Mouse (Mus musculus): ENCODE measurements around the gene Cntrl. TPM values are rescaled to one million over a fixed set of nuclear protein-coding genes. Genes with fewer than 3 reads are reported as not detected.
A peak's percentile ranks its signal among the peaks of the same experiment; 100 is the strongest.

Gene Cntrl
- total RNA-seq, 2 experiments from 2014 or later = 7.7 to 11.4 TPM

DNA sequence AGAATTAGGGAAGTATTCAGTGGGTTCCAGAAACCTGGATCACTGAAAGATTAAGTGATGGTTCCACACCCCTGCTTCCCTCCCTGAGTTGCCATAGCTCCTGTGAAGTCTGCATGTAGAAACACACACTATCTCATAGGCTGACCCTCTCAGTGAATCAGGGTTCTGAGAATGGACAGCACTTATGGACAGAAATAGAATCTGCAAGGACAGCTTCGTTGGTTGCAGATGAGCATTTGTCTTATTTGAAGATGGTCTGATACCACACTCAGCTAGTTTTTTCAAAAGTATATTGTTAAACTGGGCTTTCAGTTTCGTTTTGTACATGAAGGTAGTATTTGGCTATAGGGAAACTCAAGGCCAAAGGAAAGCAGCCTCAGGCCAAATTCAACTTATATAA, 1.2 kb downstream of the Cntrl start:
- DNase-seq (ENCODE audit: low spot score in 2 of 2) = no peak

DNA sequence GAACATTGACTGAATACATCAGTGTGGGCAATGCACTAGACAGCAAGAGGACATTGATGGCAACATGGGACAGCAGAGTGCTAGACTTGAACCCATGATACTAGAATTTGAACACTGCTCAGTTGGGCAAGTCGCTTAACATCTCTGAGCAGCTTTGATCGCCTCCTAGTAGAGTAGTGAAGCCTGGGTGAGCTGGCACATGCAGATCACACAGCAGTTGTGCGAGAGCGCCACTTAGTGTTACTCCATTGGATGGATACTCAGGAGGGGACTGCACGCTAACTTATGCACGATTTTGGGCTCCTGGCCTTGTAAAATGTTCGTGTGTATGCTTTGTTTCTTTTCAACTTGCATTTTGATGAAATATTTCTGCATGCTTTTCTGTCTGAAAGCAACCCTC, 15.4 kb downstream of the Cntrl start:
- no peak for DNase-seq (ENCODE audit: low spot score in 2 of 2)

DNA sequence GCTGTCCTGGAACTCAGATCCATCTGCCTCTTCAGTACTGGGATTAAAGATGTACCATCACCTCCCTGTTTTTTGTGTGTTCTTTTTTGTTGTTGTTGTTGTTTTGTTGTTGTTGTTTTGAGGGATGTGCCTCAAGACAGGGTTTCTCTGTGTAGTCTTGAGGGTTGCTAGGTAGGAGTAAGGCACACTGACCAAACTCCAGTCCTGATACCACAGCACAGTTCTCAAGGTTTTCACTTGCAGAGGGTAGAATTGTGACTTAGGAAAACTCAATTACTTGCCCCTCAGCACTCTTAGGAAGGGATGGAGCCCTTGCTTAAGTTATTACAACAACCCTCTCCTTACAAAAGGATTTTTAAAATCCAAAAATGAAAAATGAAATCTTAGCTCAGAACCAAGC, 22.2 kb downstream of the Cntrl start:
- no peak for DNase-seq (ENCODE audit: low spot score in 2 of 2)

DNA sequence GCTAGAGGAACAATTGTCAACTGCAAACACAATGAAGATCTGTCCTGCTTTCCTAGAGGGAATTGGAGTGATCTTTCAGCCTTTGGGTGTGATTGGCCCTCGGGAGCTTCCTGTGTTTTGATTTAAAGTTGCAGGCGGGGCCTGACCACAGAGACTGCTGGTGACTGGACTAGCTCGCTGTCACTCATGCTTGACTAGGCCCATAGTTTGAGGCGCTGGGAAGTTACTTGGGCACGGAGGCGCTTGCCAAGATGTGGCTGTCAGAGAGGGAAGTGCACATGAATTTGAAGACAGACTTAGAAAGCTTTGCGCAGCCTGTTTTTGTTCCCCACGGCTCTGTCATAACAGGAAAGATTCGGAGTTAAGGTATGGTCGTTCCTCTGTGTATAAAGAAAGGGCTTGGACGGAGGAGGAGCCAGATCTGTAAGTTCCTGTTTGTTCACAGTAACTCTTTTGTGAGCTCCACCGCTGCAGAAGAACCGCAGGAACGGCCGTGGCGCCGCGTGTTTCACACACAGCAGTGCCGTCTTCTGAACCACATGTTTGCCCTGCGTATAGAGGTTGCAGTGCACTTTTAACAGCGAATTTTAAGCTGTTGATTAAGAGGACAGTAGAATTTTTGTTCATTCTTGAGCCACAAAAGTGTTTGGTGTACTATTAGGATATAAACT, 22.8 kb downstream of the Cntrl start:
- DNase-seq (ENCODE audit: low spot score in 2 of 2) = peak; percentile 89 to 93

DNA sequence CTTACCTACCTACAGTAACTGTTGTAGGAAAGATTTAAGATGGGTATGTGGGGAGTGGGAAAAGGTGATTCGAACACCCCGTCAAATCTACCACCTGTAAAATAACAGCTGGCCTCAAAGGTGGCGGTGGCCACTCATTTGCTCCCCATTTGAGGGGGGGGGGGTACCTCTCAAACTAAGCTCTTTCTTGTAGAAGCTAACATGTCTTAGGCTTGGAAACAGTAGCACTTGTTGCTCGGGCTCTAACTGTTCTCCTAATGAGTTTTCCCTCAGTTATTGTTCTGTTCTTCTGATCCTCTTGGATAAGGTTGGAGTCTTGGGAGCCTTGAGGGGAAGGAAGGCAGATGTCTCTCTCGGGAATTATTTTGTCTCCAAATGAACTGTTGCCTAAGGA, 23.4 kb downstream of the Cntrl start:
- no peak for DNase-seq (ENCODE audit: low spot score in 2 of 2)

DNA sequence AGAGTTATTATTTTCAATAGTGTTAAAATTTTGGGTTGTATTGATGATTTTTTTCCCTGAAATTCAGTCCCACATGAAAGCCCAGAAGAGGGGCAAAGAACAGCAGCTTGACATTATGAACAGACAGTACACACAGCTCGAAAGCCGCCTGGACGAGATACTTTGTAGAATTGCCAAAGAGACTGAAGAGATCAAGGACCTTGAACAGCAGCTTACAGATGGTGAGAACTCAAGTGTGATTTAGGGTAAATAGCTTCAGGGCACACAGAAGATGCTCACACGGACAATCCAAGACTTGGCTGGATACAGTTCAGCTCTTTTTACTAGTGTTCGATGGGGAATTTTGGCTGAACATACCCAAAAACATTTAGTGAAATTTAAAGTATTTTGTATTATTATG, 24.6 kb downstream of the Cntrl start:
- DNase-seq (ENCODE audit: low spot score in 2 of 2) = no peak

DNA sequence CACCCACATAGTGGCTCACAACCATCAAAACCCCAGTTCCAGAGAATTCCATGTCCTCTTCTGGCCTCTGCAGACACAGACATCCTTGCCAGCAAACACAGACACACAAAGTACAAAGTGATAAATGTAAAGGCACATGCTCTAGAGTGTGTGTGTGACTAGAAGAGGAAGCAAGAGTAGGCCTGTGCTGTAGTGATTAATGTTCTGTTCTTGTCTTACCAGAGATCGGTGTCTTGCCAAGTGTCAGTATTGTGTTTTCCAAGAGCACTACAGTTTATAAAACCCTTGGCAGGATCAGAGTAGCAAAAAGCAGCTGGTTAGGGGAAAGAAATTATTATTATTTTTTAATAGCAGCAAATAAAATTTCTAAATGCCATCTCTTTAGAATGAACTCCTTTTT, 29.3 kb downstream of the Cntrl start:
- DNase-seq (ENCODE audit: low spot score in 2 of 2) = no peak

DNA sequence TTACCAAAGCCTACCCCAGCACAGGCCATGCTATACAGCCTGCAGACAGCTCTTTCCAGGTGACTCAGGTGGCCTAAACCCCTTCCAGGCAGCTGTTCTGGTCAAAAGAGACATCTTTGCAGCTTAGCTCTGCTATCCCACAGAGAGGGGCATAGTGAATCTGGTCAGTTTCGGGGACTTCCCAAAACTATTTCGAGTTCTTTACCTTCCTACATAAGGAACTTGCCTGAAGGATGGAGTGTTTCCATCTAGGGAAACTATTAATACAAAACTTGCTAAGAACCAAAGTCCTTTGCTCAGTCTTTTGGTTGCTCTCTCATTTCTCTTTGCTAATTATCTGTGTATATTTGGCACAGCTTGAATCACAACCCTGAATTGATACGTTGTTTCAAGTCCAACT, 32.4 kb downstream of the Cntrl start:
- DNase-seq (ENCODE audit: low spot score in 2 of 2) = no peak

DNA sequence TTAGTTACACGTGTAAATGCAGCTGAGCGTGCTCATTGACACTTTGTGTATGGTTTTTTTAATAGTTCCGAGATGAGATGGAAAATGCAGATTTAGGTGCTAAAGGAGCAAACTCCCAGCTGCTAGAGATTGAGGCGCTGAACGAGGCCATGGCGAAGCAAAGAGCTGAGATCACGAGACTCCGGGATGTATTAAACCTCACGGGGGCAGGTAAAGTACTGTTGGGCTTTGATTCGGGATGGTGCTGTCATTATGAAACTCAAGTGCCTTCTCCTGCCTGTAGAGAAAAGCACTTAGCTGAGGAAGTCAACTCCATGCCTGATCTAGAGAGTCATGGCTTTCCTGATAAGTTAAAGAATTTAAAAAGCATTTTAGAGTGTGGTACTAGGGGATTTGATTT, 39.5 kb downstream of the Cntrl start:
- DNase-seq (ENCODE audit: low spot score in 2 of 2) = no peak

DNA sequence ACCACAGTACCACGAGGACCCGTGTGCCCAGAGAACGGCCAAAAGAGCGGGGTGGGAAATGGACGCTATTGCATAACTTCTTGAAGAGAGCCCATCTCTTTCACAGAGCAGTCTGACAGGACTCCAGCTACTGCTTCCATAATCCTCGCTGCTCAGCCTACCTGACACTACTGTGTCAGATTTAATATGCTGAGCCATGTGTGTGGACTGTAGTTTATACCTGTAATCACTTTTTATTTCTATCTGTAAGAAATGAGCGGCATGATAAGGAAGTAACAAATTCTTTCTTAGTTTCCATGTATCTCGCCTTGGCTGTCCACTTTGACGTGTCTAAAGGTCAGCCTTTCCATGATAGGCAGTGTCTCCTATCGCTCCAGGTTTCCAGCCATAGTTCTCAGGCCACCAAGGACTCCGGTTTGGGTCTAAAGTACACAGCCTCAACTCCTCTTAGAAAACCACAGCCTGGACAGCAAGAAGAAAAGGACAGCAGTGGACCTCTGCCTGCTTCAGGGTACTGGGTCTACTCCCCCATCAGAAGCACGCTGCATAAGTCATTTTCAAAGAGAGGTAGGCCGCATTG, 42.1 kb downstream of the Cntrl start:
- DNase-seq (ENCODE audit: low spot score in 2 of 2) = no peak

DNA sequence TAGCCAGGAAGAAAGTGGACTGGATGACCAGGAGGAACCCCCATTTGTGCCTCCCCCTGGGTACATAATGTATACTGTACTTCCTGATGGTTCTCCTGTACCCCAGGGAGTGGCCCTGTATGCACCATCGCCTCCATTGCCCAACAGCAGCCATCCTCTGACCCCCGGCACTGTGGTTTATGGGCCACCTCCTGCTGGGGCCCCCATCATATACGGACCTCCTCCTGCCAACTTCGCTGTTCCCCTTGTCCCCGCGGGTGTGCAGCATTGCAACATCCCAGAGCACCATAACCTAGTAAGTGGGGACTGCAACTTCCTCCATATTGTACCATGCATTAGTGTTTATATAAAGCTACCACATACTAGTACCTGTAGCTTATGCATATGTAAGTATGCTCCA, 43.9 kb downstream of the Cntrl start:
- no peak for DNase-seq (ENCODE audit: low spot score in 2 of 2)

DNA sequence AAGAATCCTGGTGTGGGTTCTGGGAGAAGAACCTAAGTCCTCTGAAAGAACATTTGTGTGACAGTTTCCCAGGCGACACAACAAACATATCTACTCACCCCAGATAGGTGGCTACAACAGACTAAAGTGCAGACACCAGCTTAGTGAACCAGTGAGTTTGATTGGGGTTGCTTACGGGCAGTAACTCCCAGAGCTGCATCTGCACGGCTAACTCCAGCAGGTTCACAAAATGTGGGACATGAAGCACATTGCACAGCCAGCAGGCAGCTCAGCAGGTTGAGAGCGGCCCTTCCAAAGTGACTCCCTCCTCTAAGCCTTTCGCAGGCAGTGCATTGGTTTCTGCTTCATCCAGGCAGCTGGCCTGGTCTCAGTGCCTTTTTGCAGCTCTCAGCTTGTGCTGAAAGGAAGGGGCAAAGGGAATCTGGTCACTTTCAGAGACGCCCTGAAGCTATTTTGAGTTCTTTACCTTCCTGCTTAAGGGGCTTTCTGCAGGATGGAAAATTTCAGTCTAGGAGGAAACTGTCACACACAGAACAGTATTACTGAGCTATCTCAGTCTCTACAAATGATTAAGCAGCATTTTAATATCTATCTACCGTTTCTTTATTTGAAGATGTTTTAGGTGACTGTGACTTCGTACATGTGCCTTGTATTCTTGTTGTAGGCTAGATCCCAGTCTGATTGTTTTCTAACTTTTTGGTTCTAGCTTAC, 44.7 kb downstream of the Cntrl start:
- DNase-seq (ENCODE audit: low spot score in 2 of 2) = no peak

DNA sequence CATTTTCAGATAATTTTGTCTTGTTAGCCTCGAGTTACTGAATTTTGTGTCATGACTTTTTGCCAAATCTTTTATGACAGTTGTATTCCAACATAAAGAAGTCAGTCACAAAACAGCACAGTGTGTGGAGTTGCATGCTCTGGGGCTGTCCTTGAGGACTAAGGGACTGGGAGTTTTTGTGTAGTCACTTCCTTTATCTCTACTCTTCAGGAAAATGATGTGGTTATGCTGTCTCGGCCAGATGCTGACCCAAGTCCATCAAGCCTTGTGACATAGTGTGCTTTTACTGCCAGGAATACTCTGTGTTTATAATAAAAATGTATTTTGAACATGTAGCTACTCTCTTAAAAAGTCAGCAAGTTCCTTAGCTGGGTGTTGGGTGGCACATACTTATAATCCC, 47.7 kb downstream of the Cntrl start:
- no peak for DNase-seq (ENCODE audit: low spot score in 2 of 2)

DNA sequence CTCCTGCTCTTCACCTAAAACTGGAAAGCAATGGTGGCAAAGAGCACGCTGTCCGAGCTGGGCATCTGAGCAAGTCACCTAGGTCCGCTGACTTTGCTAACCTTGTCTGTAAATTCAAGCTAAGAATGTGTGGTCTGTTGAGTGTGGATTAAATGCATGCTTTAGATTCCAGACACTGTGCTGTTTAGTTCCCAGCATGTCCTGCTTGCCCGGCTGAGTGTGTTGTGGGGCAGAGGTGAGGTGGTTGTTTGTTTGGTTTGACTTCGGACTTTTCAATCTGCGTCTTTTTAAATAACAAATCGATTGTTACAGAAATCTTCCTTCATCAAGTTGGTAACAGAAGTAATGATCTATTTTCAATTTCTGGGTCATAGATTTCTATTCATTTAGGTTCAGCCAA, 48.5 kb downstream of the Cntrl start:
- no peak for DNase-seq (ENCODE audit: low spot score in 2 of 2)

DNA sequence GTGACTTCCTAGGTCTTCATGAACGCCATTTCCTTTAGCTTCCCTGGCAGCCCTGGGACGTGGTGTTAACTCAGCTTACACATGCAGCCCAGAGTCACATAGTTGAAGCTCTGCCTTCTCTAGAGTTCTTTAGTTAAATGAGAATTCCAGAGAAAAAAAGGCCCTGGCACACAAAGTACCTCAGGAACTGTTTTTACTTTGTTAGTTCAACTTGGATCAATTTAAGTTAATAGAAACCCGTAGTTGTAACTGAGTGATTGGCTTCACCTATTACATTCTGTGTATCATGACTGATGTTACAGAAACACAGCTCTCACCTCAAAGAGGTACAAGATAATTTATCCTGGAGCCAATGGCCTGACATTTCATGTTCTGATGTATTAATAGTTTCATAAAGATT, 49.1 kb downstream of the Cntrl start:
- DNase-seq (ENCODE audit: low spot score in 2 of 2) = no peak

DNA sequence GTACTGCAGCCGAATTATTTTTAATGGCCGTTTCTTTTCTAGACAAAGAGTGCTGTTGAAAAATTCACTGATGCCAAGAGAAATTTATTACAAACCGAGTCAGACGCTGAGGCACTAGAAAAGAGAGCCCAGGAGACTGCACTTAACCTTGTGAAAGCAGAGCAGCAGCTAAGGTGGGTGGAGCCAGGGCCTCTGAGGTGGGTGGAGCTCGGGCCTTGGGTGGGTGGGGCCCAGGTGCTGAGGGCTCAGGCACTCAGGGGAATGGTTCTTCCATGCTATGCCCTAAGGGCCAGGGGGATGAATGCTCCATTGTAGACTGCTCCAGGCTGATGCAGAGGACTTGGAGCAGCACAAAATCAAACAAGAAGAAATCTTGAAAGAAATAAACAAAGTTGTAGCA, 50.9 kb downstream of the Cntrl start:
- DNase-seq (ENCODE audit: low spot score in 2 of 2) = peak; percentile 30 to 38

DNA sequence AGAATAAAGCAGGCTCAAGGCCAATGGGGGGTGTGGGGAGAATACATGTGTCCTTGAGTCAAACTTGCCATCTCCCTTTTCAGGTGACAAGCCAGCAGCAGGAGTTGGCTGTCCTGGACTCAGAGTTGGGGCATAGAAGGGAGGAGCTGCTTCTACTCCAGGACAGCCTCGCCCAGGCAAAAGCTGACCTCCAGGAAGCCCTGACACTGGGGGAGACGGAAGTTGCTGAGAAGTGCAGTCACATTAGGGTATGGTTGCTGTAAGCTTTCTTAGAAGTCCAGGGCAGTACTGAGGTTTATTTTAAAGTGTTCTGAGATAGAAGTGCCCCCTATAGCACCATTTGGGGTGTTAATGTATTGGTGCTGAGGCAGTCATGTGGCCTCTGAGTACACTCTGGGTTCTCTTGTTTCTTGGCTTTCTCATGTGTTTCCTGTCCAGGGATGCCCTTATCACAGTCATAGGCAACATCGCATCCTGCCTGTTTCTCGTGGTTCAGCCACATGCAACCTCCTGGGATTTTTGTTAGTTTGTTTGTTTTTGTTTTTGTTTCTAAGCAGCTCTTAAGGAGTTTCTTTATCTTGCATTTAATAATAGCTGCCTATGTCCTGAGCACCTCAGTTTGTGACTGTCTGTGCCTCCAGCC, 52.7 kb downstream of the Cntrl start:
- DNase-seq (ENCODE audit: low spot score in 2 of 2) = no peak

DNA sequence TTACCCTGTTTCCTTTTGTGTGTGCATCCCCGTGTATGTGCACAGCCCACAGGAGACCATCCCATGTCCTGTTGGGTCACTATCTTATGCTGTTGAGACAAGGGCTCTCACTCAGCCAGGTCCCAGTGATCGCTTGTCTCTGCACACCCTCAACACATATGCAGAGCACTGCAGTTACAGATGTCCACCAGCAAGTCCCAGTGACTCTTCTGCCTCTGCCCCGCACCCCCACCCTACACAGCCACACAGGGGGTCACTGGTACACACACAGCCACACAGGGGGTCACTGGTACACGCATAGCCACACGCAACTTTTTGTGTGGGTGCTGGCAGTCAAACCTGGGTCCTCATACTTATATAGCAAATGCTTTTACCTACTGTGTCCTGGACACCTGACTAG, 54.1 kb downstream of the Cntrl start:
- DNase-seq (ENCODE audit: low spot score in 2 of 2) = no peak

DNA sequence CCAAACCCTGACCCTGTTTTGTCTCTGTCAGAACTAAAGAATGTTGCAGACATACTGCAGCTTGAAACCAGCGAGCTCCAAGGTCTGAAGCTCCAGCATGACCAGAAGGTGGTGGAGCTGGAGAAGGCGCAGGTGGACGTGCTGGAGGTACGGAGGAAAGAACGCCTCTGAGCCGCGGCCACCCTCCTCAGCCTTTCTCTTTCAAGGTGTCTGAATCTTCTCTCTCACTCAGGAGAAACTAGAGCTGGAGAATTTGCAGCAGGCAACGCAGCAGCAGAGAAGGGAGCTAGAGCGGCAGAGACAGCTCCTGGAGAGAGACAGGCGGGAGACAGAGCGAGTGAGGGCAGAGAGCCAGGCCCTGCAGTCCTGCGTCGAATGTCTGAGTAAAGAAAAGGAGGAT, 56.1 kb downstream of the Cntrl start:
- DNase-seq (ENCODE audit: low spot score in 2 of 2) = no peak

DNA sequence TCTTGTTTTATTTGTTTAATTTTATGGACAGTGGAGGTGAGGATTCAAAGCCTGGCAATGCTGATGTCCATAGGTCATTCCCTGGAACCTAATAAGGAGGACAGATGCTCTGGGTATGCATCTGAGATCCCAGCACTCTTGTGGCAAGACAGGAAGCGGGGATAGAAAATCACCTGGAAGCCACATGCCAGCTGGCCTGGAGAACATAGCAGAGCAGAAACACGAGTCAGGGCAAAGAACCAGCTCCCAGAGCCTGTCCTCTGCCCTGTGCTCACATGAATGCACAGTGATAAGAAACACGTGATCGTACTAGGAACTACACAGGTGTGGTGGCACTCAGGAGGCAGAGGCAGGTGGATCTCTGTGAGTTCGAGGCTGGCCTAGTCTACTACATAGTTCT, 57.5 kb downstream of the Cntrl start:
- no peak for DNase-seq (ENCODE audit: low spot score in 2 of 2)

DNA sequence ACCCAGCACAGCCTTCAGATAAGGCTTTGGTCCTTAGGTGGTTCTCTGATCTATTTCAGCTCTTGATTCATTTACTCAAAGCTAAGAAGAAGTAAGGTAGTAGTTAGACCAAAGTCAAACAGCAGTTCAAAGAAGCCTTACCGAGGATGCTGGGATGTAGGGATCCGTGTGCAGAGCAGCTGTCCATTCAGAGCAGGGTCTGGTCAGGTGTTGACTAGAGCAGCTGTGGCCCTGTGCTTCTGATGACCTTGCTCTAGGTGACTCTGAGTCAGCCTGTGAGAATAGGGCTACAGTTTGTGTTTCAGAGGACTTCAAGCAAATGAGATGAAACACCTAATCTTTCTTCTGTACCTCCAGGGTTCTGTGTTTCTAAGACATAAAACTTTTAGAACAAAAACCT, 60.2 kb downstream of the Cntrl start:
- no peak for DNase-seq (ENCODE audit: low spot score in 2 of 2)

DNA sequence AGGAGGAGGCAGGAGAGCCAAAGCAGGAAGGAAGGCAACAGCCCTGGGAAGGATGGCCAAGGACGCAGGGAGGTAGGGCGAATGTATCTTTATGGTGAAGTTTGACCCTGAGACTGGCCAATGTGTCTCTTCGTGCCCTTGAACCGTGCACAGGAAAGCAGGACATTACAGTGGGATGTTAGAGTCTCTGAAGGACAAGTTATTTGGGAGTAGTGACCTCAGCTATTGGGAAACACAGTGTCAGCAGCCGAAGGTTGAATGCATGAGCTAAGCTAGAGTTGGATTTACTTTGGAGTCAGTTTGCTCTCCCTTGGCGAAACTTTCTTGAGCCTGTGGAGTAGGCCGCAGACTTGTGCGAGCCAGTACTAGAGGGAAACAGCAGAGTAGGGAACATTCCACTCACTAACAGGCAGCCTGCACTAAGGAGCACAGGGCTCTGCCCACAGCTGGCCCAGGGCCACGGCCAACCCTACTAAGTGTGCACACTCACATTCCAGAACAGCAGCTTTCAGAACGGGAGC, 62.1 kb downstream of the Cntrl start:
- peak; percentile 35 to 37 for DNase-seq (ENCODE audit: low spot score in 2 of 2)
